Mouse (Mus musculus): ENCODE results near the gene Paqr6. TPM values are rescaled to one million over a fixed set of nuclear protein-coding genes. Genes with fewer than 3 reads are reported as not detected.

The Paqr6 gene
- polyA plus RNA-seq, 1 experiment from 2014 or later, result 4.9 TPM

- Histone ChIP-seq H3K9me3 (no peaks in the 10 kb centered on the region), H3K9ac (no peak overlapping the region), H3K4me3 (no peak overlapping the region), H3K4me2 (no peak overlapping the region), H3K4me1 (peaks cover 10% of the 10 kb centered on the region; the same call in 1 of the 2 replicates), H3K36me3 (peaks cover 83% of the 10 kb centered on the region), H3K27ac (no peak overlapping the region), H3K27me3 (no peaks in the 10 kb centered on the region)
- 84% methylated on average over 6 of the region's 6 CpGs for WGBS
- ATAC-seq (ENCODE audit: insufficient number of reproducible peaks, insufficient read depth, low FRiP score, low TSS enrichment, low read depth), result no peak
Observed at GRCm38 (mm10) chr3:88418016-88418415, 53.6 kb downstream of the Paqr6 start.

Other genes with a start within 250 kb of the Paqr6 start
- gene Mef2d, start 222.2 kb upstream of the Paqr6 start, polyA plus RNA-seq (2015; fragmentation: Nextera tagmentation; extraction: Ambion mirVana), result 18.1 and 18.2 TPM in 2 replicates
- gene Rhbg, start 109.9 kb upstream of the Paqr6 start, polyA plus RNA-seq (2015; fragmentation: Nextera tagmentation; extraction: Ambion mirVana), result 3.3 and 6.7 TPM in 2 replicates
- 0.55 and 3.5 TPM in 2 replicates for gene Gm38392, start 77.4 kb upstream of the Paqr6 start, polyA plus RNA-seq (2015; fragmentation: Nextera tagmentation; extraction: Ambion mirVana)
- 15.0 and 16.1 TPM in 2 replicates for gene Tsacc, start 67.6 kb upstream of the Paqr6 start, polyA plus RNA-seq (2015; fragmentation: Nextera tagmentation; extraction: Ambion mirVana)
- 517 and 559 TPM in 2 replicates for gene Cct3, start 67.5 kb upstream of the Paqr6 start, polyA plus RNA-seq (2015; fragmentation: Nextera tagmentation; extraction: Ambion mirVana)
- gene Glmp, start 39.6 kb upstream of the Paqr6 start, polyA plus RNA-seq (2015; fragmentation: Nextera tagmentation; extraction: Ambion mirVana), result 164 and 188 TPM in 2 replicates
- 9.1 and 10.4 TPM in 2 replicates for gene Tmem79, start 28.4 kb upstream of the Paqr6 start, polyA plus RNA-seq (2015; fragmentation: Nextera tagmentation; extraction: Ambion mirVana)
- 55.0 and 58.3 TPM in 2 replicates for gene Smg5, start 28.3 kb upstream of the Paqr6 start, polyA plus RNA-seq (2015; fragmentation: Nextera tagmentation; extraction: Ambion mirVana)
- gene Bglap3, start 8.2 kb downstream of the Paqr6 start, polyA plus RNA-seq (2015; fragmentation: Nextera tagmentation; extraction: Ambion mirVana), result 0.28 TPM in 1 of 2 replicates, not detected in the other
- gene Bglap2, start 14.1 kb downstream of the Paqr6 start, polyA plus RNA-seq (2015; fragmentation: Nextera tagmentation; extraction: Ambion mirVana), result 0.58 TPM in 1 of 2 replicates, not detected in the other
- gene Bglap, start 19.9 kb downstream of the Paqr6 start, polyA plus RNA-seq (2015; fragmentation: Nextera tagmentation; extraction: Ambion mirVana), result 0.91 TPM in 1 of 2 replicates, not detected in the other
- gene Pmf1, start 45.7 kb downstream of the Paqr6 start, polyA plus RNA-seq (2015; fragmentation: Nextera tagmentation; extraction: Ambion mirVana), result 121 and 153 TPM in 2 replicates
- gene Slc25a44, start 60.6 kb downstream of the Paqr6 start, polyA plus RNA-seq (2015; fragmentation: Nextera tagmentation; extraction: Ambion mirVana), result 16.5 and 16.7 TPM in 2 replicates
- 10.3 and 13.3 TPM in 2 replicates for gene Sema4a, start 96.6 kb downstream of the Paqr6 start, polyA plus RNA-seq (2015; fragmentation: Nextera tagmentation; extraction: Ambion mirVana)
- gene Lmna, start 145.4 kb downstream of the Paqr6 start, polyA plus RNA-seq (2015; fragmentation: Nextera tagmentation; extraction: Ambion mirVana), result 311 and 321 TPM in 2 replicates
- gene Mex3a, start 167.8 kb downstream of the Paqr6 start, polyA plus RNA-seq (2015; fragmentation: Nextera tagmentation; extraction: Ambion mirVana), result 32.2 and 33.4 TPM in 2 replicates
- gene Rab25, start 183.7 kb downstream of the Paqr6 start, polyA plus RNA-seq (2015; fragmentation: Nextera tagmentation; extraction: Ambion mirVana), result 18.6 and 19.5 TPM in 2 replicates
- gene Lamtor2, start 188.5 kb downstream of the Paqr6 start, polyA plus RNA-seq (2015; fragmentation: Nextera tagmentation; extraction: Ambion mirVana), result 164 and 169 TPM in 2 replicates
- gene Ubqln4, start 189.2 kb downstream of the Paqr6 start, polyA plus RNA-seq (2015; fragmentation: Nextera tagmentation; extraction: Ambion mirVana), result 43.0 and 44.6 TPM in 2 replicates
- 259 and 274 TPM in 2 replicates for gene Ssr2, start 211.3 kb downstream of the Paqr6 start, polyA plus RNA-seq (2015; fragmentation: Nextera tagmentation; extraction: Ambion mirVana)
- gene Arhgef2, start 241.4 kb downstream of the Paqr6 start, polyA plus RNA-seq (2015; fragmentation: Nextera tagmentation; extraction: Ambion mirVana), result 91.6 and 99.4 TPM in 2 replicates

All from embryonic facial prominence, embryonic 13.5 days (tissue).